Mouse (Mus musculus) midbrain, embryonic 15.5 days (tissue): Measurements from ENCODE around the gene Ambn. TPM values are rescaled to one million over a fixed set of nuclear protein-coding genes. Genes with fewer than 3 reads are reported as not detected.
"Not testable (repeated sequence)": the region's sequence is repeated elsewhere in the genome, so short reads cannot be mapped to it uniquely, and the experiment has no call there.

Experiments used
- ATAC-seq: fragments of 200-750 bp; cut with Nextera tagmentation; replicated peaks from 2 replicates; pipeline ENCODE4 v1.8.0; 2017; ENCODE audit warnings: moderate TSS enrichment
- H3K27ac ChIP-seq: fragments of 300-500 bp; sonication (generic); 2 replicates; pipeline ENCODE4 v1.5.1; 2015; ENCODE audit warnings: mild to moderate bottlenecking, inconsistent platforms
- H3K27me3 ChIP-seq: fragments of 300-500 bp; sonication (generic); replicated peaks from 2 replicates; pipeline ENCODE4 v1.6.1; 2015; ENCODE audit warnings: inconsistent platforms
- H3K36me3 ChIP-seq: fragments of 300-500 bp; sonication (generic); replicated peaks from 2 replicates; pipeline ENCODE4 v1.6.1; 2015; ENCODE audit warnings: inconsistent platforms
- H3K4me1 ChIP-seq: fragments of 300-500 bp; sonication (generic); 2 replicates; pipeline ENCODE4 v1.6.1; 2015; ENCODE audit warnings: inconsistent platforms
- H3K4me2 ChIP-seq: fragments of 300-500 bp; sonication (generic); 2 replicates; pipeline ENCODE4 v1.6.1; 2015; ENCODE audit warnings: inconsistent platforms, mild to moderate bottlenecking, moderate library complexity
- H3K4me3 ChIP-seq: fragments of 300-500 bp; sonication (generic); 2 replicates; pipeline ENCODE4 v1.5.1; 2015; ENCODE audit warnings: mild to moderate bottlenecking, inconsistent platforms
- H3K9ac ChIP-seq: fragments of 300-500 bp; sonication (generic); 2 replicates; pipeline ENCODE4 v1.6.1; 2015; ENCODE audit warnings: mild to moderate bottlenecking, inconsistent platforms
- H3K9me3 ChIP-seq: fragments of 300-500 bp; sonication (generic); 2 replicates; pipeline ENCODE4 v1.6.1; 2016; ENCODE audit warnings: inconsistent platforms
- WGBS: fragments of 180-500 bp; shearing (Covaris S2); methylation state at CpG from one replicate; pipeline ENCODE4 v1.1.7; 2015; ENCODE audit warnings: mixed read lengths; 5-methylcytosine and 5-hydroxymethylcytosine counted together
- polyA plus RNA-seq: library from polyadenylated mRNA; unstranded; fragments of >200 nt; fragmentation: Nextera tagmentation; extraction: Ambion mirVana; gene quantifications from 2 replicates; pipeline ENCODE4 v1.2.1, GENCODE M21; 2015

Gene Ambn
- not detected in 2 replicates for polyA plus RNA-seq

- Histone ChIP-seq H3K4me3 (no peak within 1 kb of the TSS), H3K9ac (no peak within 1 kb of the TSS), H3K9me3 (no peaks in the 10 kb centered on the region), H3K27ac (no peak within 1 kb of the TSS), H3K27me3 (no peaks in the 10 kb centered on the region), H3K4me2 (no peak within 1 kb of the TSS), H3K36me3 (no peaks in the 10 kb centered on the region), H3K4me1 (no peaks in the 10 kb centered on the region)
- no peak for ATAC-seq
- 83% methylated on average over 3 of the region's 3 CpGs for WGBS
Measured at GRCm38 (mm10) chr5:88455691-88456090, at the start of gene Ambn. Gene Ambn, plus strand, starts transcription at chr5:88455991.

DNA sequence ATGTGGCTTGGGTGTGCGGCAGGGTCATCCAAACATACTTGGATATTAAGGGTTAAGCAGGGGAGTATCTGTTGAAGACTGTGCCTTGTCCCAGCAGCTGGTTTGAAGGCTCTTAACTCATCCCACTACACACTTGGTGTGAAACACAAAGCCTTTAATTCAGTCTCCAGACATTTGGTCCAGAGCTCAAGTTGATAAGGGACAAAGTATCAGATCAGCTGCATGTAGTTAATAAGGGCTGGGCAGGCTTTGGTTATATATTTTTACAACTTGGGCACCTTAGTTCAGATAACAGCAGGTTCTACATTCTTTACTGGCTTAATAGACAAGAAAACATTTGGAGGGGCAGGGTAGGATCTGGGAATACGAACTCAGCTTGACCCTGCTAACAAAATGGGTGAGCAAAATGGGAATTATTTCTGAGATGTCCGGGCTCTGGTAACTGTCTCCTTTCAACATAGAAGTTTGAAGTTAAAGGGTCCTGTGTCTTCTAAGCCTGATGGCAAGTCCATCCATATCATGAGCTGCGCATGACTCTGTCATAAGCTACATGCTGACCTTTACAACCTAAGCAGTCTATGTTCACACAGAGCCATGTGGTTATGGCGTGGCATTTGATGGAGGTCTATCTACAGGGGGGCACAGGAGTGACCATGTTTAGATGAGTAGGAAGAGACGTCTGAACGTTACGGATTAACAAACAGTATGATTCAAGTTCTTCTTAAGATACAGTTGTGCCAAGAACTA lies 35.3 kb upstream of the Ambn start:
- Histone ChIP-seq H3K9me3 (no peaks in the 10 kb centered on the region), H3K27me3 (no peaks in the 10 kb centered on the region)
- ATAC-seq, result no peak

DNA sequence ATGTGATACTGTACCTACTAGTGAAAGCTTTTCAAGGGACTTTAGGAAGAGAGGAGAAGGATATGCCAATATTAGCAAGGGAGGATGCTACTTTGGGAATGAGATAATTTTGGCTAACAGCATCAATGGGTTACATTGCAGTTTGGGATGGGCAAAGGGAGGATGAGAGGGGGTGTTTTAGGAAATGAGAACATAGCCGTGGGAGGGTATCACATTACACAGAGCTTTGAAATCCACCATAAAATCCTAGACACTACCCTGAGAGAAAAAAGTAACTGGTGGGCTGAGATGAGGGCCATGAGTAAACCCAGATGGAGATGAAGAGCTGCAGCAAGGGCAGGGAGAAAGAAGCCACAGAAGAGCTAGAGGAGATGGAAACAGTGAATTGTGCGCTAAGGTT lies 30.9 kb upstream of the Ambn start:
- not testable (repeated sequence) for H3K4me3 ChIP-seq, H3K27me3 ChIP-seq, H3K27ac ChIP-seq, H3K9ac ChIP-seq, H3K4me2 ChIP-seq, H3K9me3 ChIP-seq, H3K4me1 ChIP-seq, H3K36me3 ChIP-seq, ATAC-seq
- WGBS, result 69% methylated on average over 2 of the region's 2 CpGs

More for the DNA sequence above, 35.3 kb upstream of the Ambn start:
- H3K36me3 ChIP-seq, result no peaks in the 10 kb centered on the region
- no peaks in the 10 kb centered on the region for H3K4me1 ChIP-seq
- H3K9ac ChIP-seq, result no peak overlapping the region
- no peak overlapping the region for H3K4me3 ChIP-seq
- 93% methylated on average over 8 of the region's 8 CpGs for WGBS
- no peak overlapping the region for H3K4me2 ChIP-seq
- H3K27ac ChIP-seq, result no peak overlapping the region

- H3K4me2 ChIP-seq, result no peak overlapping the region
- H3K4me1 ChIP-seq, result 0 out of 2 replicates have a peak, but pooled peaks cover 4% of the 10 kb centered on the region
- no peak overlapping the region for H3K27ac ChIP-seq
- no peak for ATAC-seq
- H3K9me3 ChIP-seq, result no peaks in the 10 kb centered on the region
- WGBS, result 16% methylated on average over 1 of the region's 1 CpGs
- H3K9ac ChIP-seq, result no peak overlapping the region
- H3K4me3 ChIP-seq, result no peak overlapping the region
- no peaks in the 10 kb centered on the region for H3K36me3 ChIP-seq
- no peaks in the 10 kb centered on the region for H3K27me3 ChIP-seq
Measured at GRCm38 (mm10) chr5:88426753-88427152, 29.0 kb upstream of the Ambn start.

DNA sequence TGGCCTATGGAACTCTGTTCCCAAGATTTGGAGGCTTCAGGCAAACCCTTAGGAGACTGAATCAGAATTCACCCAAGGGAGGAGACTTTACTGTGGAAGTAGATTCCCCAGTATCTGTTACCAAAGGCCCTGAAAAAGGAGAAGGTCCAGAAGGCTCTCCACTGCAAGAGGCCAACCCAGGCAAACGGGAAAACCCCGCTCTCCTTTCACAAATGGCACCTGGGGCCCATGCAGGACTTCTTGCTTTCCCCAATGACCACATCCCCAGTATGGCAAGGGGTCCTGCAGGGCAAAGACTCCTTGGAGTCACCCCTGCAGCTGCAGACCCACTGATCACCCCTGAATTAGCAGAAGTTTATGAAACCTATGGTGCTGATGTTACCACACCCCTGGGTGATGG lies 11.7 kb downstream of the Ambn start:
- Histone ChIP-seq H3K9me3 (no peaks in the 10 kb centered on the region), H3K4me1 (peaks cover 3% of the 10 kb centered on the region; the same call in 1 of the 2 replicates), H3K27me3 (no peaks in the 10 kb centered on the region), H3K4me2 (no peak overlapping the region), H3K4me3 (no peak overlapping the region), H3K36me3 (no peaks in the 10 kb centered on the region), H3K27ac (no peak overlapping the region), H3K9ac (no peak overlapping the region)
- ATAC-seq, result no peak
- 89% methylated on average over 2 of the region's 2 CpGs for WGBS

- Histone ChIP-seq H3K4me3 (no peak overlapping the region), H3K9me3 (no peaks in the 10 kb centered on the region), H3K27me3 (no peaks in the 10 kb centered on the region), H3K36me3 (no peaks in the 10 kb centered on the region), H3K4me2 (no peak overlapping the region), H3K9ac (no peak overlapping the region), H3K4me1 (peaks cover 3% of the 10 kb centered on the region; the same call in 1 of the 2 replicates), H3K27ac (no peak overlapping the region)
- ATAC-seq, result no peak
- 92% methylated on average over 4 of the region's 4 CpGs for WGBS
Measured at GRCm38 (mm10) chr5:88468807-88469704, 13.3 kb downstream of the Ambn start.

DNA sequence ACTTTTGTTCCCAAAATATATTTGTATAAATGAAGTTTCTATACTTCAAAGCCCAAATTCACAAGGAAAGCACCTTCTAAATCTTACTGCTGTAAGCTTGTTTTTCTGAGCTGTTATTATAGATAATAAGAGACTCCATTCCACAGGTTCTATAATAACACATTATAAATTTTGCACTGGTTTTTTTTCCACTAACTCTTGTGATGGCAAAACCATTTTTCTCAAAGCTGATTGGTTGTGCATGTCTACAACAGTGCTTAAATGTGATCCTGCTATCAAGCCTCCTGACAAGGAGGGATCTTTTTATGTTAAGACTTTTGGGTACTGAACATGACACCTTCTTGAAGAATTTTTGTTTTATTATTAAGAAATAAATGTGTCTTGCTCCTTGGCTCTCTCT lies 31.9 kb downstream of the Ambn start, which contains the start of gene Enam:
Gene Enam, plus strand, starts transcription at position 301 of the 400 bp plus-strand sequence.
- Histone ChIP-seq H3K27ac (no peak within 1 kb of the TSS), H3K27me3 (no peaks in the 10 kb centered on the region), H3K9ac (no peak within 1 kb of the TSS), H3K4me1 (no peaks in the 10 kb centered on the region), H3K36me3 (no peaks in the 10 kb centered on the region), H3K9me3 (no peaks in the 10 kb centered on the region), H3K4me3 (no peak within 1 kb of the TSS), H3K4me2 (no peak within 1 kb of the TSS)
- ATAC-seq, result no peak

- 77% methylated on average over 2 of the region's 2 CpGs for WGBS
- no peaks in the 10 kb centered on the region for H3K27me3 ChIP-seq
Measured at GRCm38 (mm10) chr5:88489004-88489403, 33.2 kb downstream of the Ambn start.

DNA sequence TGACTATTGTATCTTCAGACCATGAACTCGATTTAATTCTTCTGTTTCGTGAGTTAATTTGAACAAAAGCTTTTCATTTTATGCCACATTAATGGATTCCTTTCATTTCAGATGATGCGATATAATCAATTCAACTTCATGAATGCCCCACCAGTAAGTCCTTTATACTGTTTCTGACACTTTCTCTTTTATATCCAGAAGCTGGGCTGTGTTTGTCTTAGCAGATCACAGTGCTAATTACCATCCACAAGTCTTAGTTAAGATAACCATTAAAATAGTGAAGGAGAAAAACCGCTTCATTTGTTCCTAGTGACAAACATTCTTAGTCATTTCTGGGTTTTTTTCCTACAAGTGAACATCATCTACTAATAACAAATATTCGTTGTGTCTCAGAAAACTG lies 35.3 kb downstream of the Ambn start:
- Histone ChIP-seq H3K27me3 (no peaks in the 10 kb centered on the region), H3K27ac (no peak overlapping the region), H3K4me3 (no peak overlapping the region), H3K9me3 (no peaks in the 10 kb centered on the region), H3K9ac (no peak overlapping the region), H3K4me1 (no peaks in the 10 kb centered on the region), H3K36me3 (no peaks in the 10 kb centered on the region), H3K4me2 (no peak overlapping the region)
- no peak for ATAC-seq
- 42% methylated on average over 5 of the region's 5 CpGs for WGBS

More at GRCm38 (mm10) chr5:88489004-88489403, 33.2 kb downstream of the Ambn start:
- Histone ChIP-seq H3K9me3 (no peaks in the 10 kb centered on the region), H3K4me3 (no peak overlapping the region), H3K4me1 (no peaks in the 10 kb centered on the region), H3K9ac (no peak overlapping the region), H3K36me3 (no peaks in the 10 kb centered on the region), H3K27ac (no peak overlapping the region), H3K4me2 (no peak overlapping the region)
- no peak for ATAC-seq

DNA sequence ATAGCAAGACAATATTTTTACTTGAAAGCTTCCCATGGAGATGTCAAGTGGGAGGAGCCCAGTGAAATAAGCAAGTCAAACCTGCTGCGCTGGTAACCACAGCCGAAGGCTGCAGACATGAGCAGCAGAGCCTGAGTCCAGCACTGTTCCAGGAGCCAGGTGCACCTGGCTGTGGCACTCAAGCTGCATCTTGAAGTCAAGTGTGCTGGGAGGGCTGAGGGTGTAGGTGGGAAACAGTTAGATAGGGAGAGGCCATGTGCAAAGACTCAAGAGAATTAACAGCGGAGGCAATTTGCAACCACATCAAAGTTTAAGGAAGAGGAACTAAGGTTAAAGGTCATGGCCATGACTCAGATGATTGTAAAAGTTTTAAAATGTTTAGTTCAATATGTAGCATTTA lies 44.0 kb downstream of the Ambn start:
- Histone ChIP-seq H3K4me3 (no peak overlapping the region), H3K27me3 (no peaks in the 10 kb centered on the region), H3K9me3 (no peaks in the 10 kb centered on the region), H3K36me3 (no peaks in the 10 kb centered on the region), H3K4me1 (no peaks in the 10 kb centered on the region), H3K27ac (no peak overlapping the region), H3K9ac (no peak overlapping the region), H3K4me2 (no peak overlapping the region)
- 93% methylated on average over 3 of the region's 3 CpGs for WGBS
- no peak for ATAC-seq

GRCm38 (mm10) chr5:88508555-88508954 lies 52.8 kb downstream of the Ambn start:
- Histone ChIP-seq H3K9ac (no peak overlapping the region), H3K4me1 (no peaks in the 10 kb centered on the region), H3K9me3 (no peaks in the 10 kb centered on the region), H3K27me3 (no peaks in the 10 kb centered on the region), H3K4me3 (no peak overlapping the region), H3K4me2 (no peak overlapping the region), H3K27ac (no peak overlapping the region), H3K36me3 (no peaks in the 10 kb centered on the region)
- ATAC-seq, result no peak
- 72% methylated on average over 1 of the region's 1 CpGs for WGBS

DNA sequence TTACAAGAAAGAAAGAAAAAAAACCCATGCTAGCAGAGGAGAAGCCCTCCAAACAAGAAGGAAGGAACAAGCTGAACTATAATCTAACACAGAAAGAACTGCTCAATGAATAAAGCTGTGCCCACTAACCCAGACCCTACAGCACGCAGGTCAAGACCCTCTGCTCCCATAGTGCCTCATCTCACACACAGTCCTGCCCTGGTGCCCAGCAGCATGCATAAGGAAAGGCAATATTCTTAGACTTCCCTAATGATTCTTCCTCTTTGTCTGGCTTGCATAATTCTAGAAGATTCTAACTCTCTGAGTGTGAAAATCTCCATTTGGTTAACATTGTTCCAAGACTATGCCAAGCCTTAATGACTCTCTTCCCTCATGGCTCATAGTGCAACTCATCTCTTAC lies 53.2 kb downstream of the Ambn start:
- WGBS, result 94% methylated on average over 1 of the region's 1 CpGs
- Histone ChIP-seq H3K27me3 (no peaks in the 10 kb centered on the region), H3K9me3 (no peaks in the 10 kb centered on the region), H3K4me3 (no peak overlapping the region), H3K27ac (no peak overlapping the region), H3K36me3 (no peaks in the 10 kb centered on the region), H3K4me1 (no peaks in the 10 kb centered on the region), H3K4me2 (no peak overlapping the region), H3K9ac (no peak overlapping the region)
- no peak for ATAC-seq
